Mouse (Mus musculus): Measurements from ENCODE around the gene Olfr223.

- no peak for TF ChIP-seq POLR2A (IDR thresholded peaks at IDR 0.05; ENCODE audit: low read depth, low read length)
- TF ChIP-seq CTCF (IDR thresholded peaks at IDR 0.05; ENCODE audit: extremely low read depth, insufficient read depth, insufficient read length, insufficient replicate concordance), result no peak
Observed at GRCm38 (mm10) chr11:59611646-59612045, 18.6 kb upstream of the Olfr223 start.

Measured in spleen, adult 2 months (tissue).